Mouse (Mus musculus): ENCODE measurements around the gene Zfp958. TPM values are rescaled to one million over a fixed set of nuclear protein-coding genes. Genes with fewer than 3 reads are reported as not detected.
"Not testable (repeated sequence)": the region's sequence is repeated elsewhere in the genome, so short reads cannot be mapped to it uniquely, and the experiment has no call there.

The Zfp958 gene
- 13.2 and 16.4 TPM in 2 replicates for total RNA-seq (2021)
- long read RNA-seq, experiment 1, partial matches to known transcripts = 0 of 12 reads
- long read RNA-seq, experiment 1, other reads (novel, unspliced or antisense) = 8 of 12 reads
- long read RNA-seq, experiment 2, transcript Zfp958-202 (4 exons, 2,364 nt) = major isoform, 5 of 7 reads
- long read RNA-seq, experiment 2, partial matches to known transcripts = 0 of 7 reads
- long read RNA-seq, experiment 2, other reads (novel, unspliced or antisense) = 2 of 7 reads

GRCm38 (mm10) chr8:4612932-4613853 lies at the start of gene Zfp958:
Gene Zfp958, plus strand, starts transcription at chr8:4613167.
- DNase-seq = peak; percentile 94

GRCm38 (mm10) chr8:4581986-4582385 lies 31.0 kb upstream of the Zfp958 start:
- DNase-seq = no peak

GRCm38 (mm10) chr8:4582754-4583178 lies 30.2 kb upstream of the Zfp958 start:
- no peak for DNase-seq

- no peak for DNase-seq
Measured at GRCm38 (mm10) chr8:4584660-4585059, 28.3 kb upstream of the Zfp958 start.

- DNase-seq = no peak
Measured at GRCm38 (mm10) chr8:4586356-4586755, 26.6 kb upstream of the Zfp958 start.

- peak; percentile 42 for DNase-seq
Measured at GRCm38 (mm10) chr8:4588165-4589000, 24.6 kb upstream of the Zfp958 start.

GRCm38 (mm10) chr8:4608896-4609295 lies 4.1 kb upstream of the Zfp958 start:
- DNase-seq = no peak

- DNase-seq = not testable (repeated sequence)
Measured at GRCm38 (mm10) chr8:4611626-4612175, 1.3 kb upstream of the Zfp958 start.

GRCm38 (mm10) chr8:4627349-4627748 lies 14.4 kb downstream of the Zfp958 start:
- no peak for DNase-seq

GRCm38 (mm10) chr8:4637071-4637470 lies 24.1 kb downstream of the Zfp958 start:
- DNase-seq = no peak

- not testable (repeated sequence) for DNase-seq
Measured at GRCm38 (mm10) chr8:4642974-4643373, 30.0 kb downstream of the Zfp958 start.

GRCm38 (mm10) chr8:4656536-4656935 lies 43.6 kb downstream of the Zfp958 start:
- DNase-seq = peak; percentile 70

- no peak for DNase-seq
Measured at GRCm38 (mm10) chr8:4675191-4676003, 62.4 kb downstream of the Zfp958 start.

GRCm38 (mm10) chr8:4676586-4676985 lies 63.6 kb downstream of the Zfp958 start:
- peak; percentile 12 for DNase-seq

GRCm38 (mm10) chr8:4677265-4678217 lies 64.6 kb downstream of the Zfp958 start:
- DNase-seq = peak; percentile 99

GRCm38 (mm10) chr8:4678218-4678907 lies 65.4 kb downstream of the Zfp958 start:
- peak; percentile 91 for DNase-seq

GRCm38 (mm10) chr8:4678908-4679545 lies 66.1 kb downstream of the Zfp958 start:
- no peak for DNase-seq

- peak; percentile 20 for DNase-seq
Measured at GRCm38 (mm10) chr8:4679796-4680195, 66.8 kb downstream of the Zfp958 start.

Data from adrenal gland, postnatal 14 days (tissue).